Mouse (Mus musculus): ENCODE measurements around the gene Cdc42ep4. TPM values are rescaled to one million over a fixed set of nuclear protein-coding genes. Genes with fewer than 3 reads are reported as not detected.
A peak's percentile ranks its signal among the peaks of the same experiment; 100 is the strongest.

The Cdc42ep4 gene
- polyA plus RNA-seq, 1 experiment from 2014 or later: 18.4 TPM

- no peak overlapping the region for H3K9ac ChIP-seq (ENCODE audit: low read depth, low read length)
- no peaks in the 10 kb centered on the region for H3K36me3 ChIP-seq (ENCODE audit: control insufficient read depth, insufficient read depth, low read length)
- H3K9me3 ChIP-seq (replicated peaks; ENCODE audit: control insufficient read depth, low read length): no peaks in the 10 kb centered on the region
- ATAC-seq (replicated peaks; ENCODE audit: insufficient number of reproducible peaks, low FRiP score, low TSS enrichment): no peak
- H3K4me2 ChIP-seq: peak overlapping the region; percentile 23; the same call in 1 of the 2 replicates
- 0 out of 2 replicates have a peak, but pooled peaks cover 2% of the 10 kb centered on the region for H3K27me3 ChIP-seq (ENCODE audit: control insufficient read depth, insufficient read depth, low read length)
- 24% methylated on average over 6 of the region's 6 CpGs for WGBS (ENCODE audit: insufficient replicate concordance)
- peaks cover 33% of the 10 kb centered on the region for H3K4me1 ChIP-seq (ENCODE audit: control insufficient read depth, insufficient read depth, low read length)
- H3K27ac ChIP-seq (ENCODE audit: low read depth, low read length): no peak overlapping the region
- H3K4me3 ChIP-seq (ENCODE audit: low read depth, low read length): no peak overlapping the region
Observed at GRCm38 (mm10) chr11:113779680-113780041, 28.0 kb upstream of the Cdc42ep4 start.

- 0 out of 2 replicates have a peak, but pooled peaks have one; percentile 42 for ATAC-seq (replicated peaks; ENCODE audit: insufficient number of reproducible peaks, low FRiP score, low TSS enrichment)
- Histone ChIP-seq H3K4me2 (peak overlapping the region; percentile 23; the same call in 1 of the 2 replicates), H3K36me3 (ENCODE audit: control insufficient read depth, insufficient read depth, low read length) (no peaks in the 10 kb centered on the region), H3K9ac (ENCODE audit: low read depth, low read length) (no peak overlapping the region), H3K4me1 (ENCODE audit: control insufficient read depth, insufficient read depth, low read length) (peaks cover 29% of the 10 kb centered on the region), H3K27me3 (ENCODE audit: control insufficient read depth, insufficient read depth, low read length) (0 out of 2 replicates have a peak, but pooled peaks cover 2% of the 10 kb centered on the region), H3K27ac (ENCODE audit: low read depth, low read length) (no peak overlapping the region), H3K4me3 (ENCODE audit: low read depth, low read length) (no peak overlapping the region), H3K9me3 (replicated peaks; ENCODE audit: control insufficient read depth, low read length) (no peaks in the 10 kb centered on the region)
- 28% methylated on average over 20 of the region's 20 CpGs for WGBS (ENCODE audit: insufficient replicate concordance)
Observed at GRCm38 (mm10) chr11:113778733-113779679, 27.3 kb upstream of the Cdc42ep4 start.

GRCm38 (mm10) chr11:113777878-113778464 is 26.3 kb upstream of the Cdc42ep4 start:
- no peak for ATAC-seq (replicated peaks; ENCODE audit: insufficient number of reproducible peaks, low FRiP score, low TSS enrichment)
- no peaks in the 10 kb centered on the region for H3K36me3 ChIP-seq (ENCODE audit: control insufficient read depth, insufficient read depth, low read length)
- H3K27ac ChIP-seq (ENCODE audit: low read depth, low read length): no peak overlapping the region
- WGBS (ENCODE audit: insufficient replicate concordance): 43% methylated on average over 8 of the region's 8 CpGs
- H3K9ac ChIP-seq (ENCODE audit: low read depth, low read length): no peak overlapping the region
- peaks cover 29% of the 10 kb centered on the region for H3K4me1 ChIP-seq (ENCODE audit: control insufficient read depth, insufficient read depth, low read length)
- 0 out of 2 replicates have a peak, but pooled peaks cover 2% of the 10 kb centered on the region for H3K27me3 ChIP-seq (ENCODE audit: control insufficient read depth, insufficient read depth, low read length)
- no peak overlapping the region for H3K4me2 ChIP-seq
- no peak overlapping the region for H3K4me3 ChIP-seq (ENCODE audit: low read depth, low read length)
- no peaks in the 10 kb centered on the region for H3K9me3 ChIP-seq (replicated peaks; ENCODE audit: control insufficient read depth, low read length)

DNA sequence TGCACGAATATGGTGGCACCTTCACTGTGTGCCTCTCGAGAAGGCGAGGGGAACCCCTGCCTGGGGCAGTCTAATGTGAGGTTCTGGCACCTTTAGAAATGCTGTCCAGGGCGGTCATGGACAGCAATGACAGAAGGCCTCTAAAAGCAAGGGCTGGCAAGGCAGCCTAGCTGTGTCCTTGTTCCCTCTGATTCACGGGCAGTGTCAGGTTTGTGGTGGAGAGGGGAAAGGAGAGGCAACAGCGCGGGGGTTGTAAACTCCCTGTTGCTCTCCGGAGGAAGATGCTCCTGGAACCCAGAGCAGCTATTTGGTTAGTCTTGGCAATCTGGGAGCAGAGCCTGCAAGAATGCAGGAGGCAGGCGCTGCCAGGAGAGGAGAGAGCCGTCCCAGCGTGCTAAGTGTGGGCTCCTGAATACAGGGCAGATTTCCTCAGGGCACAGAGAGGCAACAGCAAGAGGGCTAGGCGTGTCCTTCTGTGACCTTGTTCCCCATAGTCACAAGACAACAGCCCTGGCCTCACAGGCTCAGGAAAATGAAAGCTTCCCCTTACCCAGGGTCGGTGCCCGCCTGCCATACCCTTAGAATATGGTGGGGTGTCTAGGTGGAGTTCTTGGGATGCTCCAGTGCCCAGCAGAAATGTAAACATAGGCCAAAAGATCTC is 25.3 kb upstream of the Cdc42ep4 start:
- 0 out of 2 replicates have a peak, but pooled peaks cover 2% of the 10 kb centered on the region for H3K27me3 ChIP-seq (ENCODE audit: control insufficient read depth, insufficient read depth, low read length)
- no peak overlapping the region for H3K4me2 ChIP-seq
- peaks cover 27% of the 10 kb centered on the region for H3K4me1 ChIP-seq (ENCODE audit: control insufficient read depth, insufficient read depth, low read length)
- no peak overlapping the region for H3K9ac ChIP-seq (ENCODE audit: low read depth, low read length)
- H3K27ac ChIP-seq (ENCODE audit: low read depth, low read length): 0 out of 2 replicates have a peak overlapping the region, but pooled peaks have one; percentile 8
- H3K9me3 ChIP-seq (replicated peaks; ENCODE audit: control insufficient read depth, low read length): no peaks in the 10 kb centered on the region
- no peaks in the 10 kb centered on the region for H3K36me3 ChIP-seq (ENCODE audit: control insufficient read depth, insufficient read depth, low read length)
- no peak for ATAC-seq (replicated peaks; ENCODE audit: insufficient number of reproducible peaks, low FRiP score, low TSS enrichment)
- 62% methylated on average over 14 of the region's 14 CpGs for WGBS (ENCODE audit: insufficient replicate concordance)
- no peak overlapping the region for H3K4me3 ChIP-seq (ENCODE audit: low read depth, low read length)

DNA sequence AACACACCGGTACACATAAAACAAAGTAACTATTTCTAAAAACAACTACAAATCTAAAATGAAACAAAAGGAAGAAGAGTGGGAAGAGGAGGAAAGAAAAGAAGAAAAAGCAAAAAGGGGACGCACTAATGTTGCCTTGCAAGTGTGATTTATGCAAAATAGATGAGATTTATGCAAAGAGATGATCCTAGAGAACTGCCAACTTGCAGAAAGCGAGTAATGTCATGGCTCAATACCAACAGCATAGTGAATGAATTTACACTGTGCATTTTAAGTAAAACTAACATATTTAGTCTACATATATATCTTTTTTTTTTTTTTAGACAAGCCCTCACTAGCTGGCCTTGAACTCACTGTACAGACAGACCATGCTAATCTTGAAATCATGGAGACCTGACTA is 23.1 kb upstream of the Cdc42ep4 start:
- no peak overlapping the region for H3K4me2 ChIP-seq
- H3K4me1 ChIP-seq (ENCODE audit: control insufficient read depth, insufficient read depth, low read length): peaks cover 23% of the 10 kb centered on the region
- 86% methylated on average over 3 of the region's 3 CpGs for WGBS (ENCODE audit: insufficient replicate concordance)
- H3K9ac ChIP-seq (ENCODE audit: low read depth, low read length): no peak overlapping the region
- H3K9me3 ChIP-seq (replicated peaks; ENCODE audit: control insufficient read depth, low read length): no peaks in the 10 kb centered on the region
- H3K36me3 ChIP-seq (ENCODE audit: control insufficient read depth, insufficient read depth, low read length): no peaks in the 10 kb centered on the region
- H3K27ac ChIP-seq (ENCODE audit: low read depth, low read length): no peak overlapping the region
- no peak for ATAC-seq (replicated peaks; ENCODE audit: insufficient number of reproducible peaks, low FRiP score, low TSS enrichment)
- no peak overlapping the region for H3K4me3 ChIP-seq (ENCODE audit: low read depth, low read length)
- H3K27me3 ChIP-seq (ENCODE audit: control insufficient read depth, insufficient read depth, low read length): 0 out of 2 replicates have a peak, but pooled peaks cover 2% of the 10 kb centered on the region

DNA sequence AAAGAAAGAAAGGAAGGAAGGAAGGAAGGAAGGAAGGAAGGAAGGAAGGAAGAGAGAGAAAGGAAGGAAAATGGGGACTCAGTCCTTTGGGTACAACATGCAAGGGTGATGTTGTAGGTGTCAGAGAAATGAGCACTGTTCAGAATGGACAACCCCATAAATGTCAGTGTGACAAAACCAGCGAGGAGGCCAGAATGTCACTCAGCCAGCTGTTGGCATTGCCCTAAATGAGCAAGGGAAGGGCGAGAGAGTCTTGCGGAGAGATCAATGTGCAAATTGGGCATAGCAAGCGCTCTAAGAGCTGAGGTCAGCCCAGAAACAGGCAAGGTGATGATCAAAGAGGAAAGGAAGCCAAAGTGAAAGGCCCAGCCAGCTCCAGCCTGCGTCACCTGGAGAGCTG is 21.5 kb upstream of the Cdc42ep4 start:
- no peak for ATAC-seq (replicated peaks; ENCODE audit: insufficient number of reproducible peaks, low FRiP score, low TSS enrichment)
- 87% methylated on average over 5 of the region's 5 CpGs for WGBS (ENCODE audit: insufficient replicate concordance)
- H3K27me3 ChIP-seq (ENCODE audit: control insufficient read depth, insufficient read depth, low read length): no peaks in the 10 kb centered on the region

DNA sequence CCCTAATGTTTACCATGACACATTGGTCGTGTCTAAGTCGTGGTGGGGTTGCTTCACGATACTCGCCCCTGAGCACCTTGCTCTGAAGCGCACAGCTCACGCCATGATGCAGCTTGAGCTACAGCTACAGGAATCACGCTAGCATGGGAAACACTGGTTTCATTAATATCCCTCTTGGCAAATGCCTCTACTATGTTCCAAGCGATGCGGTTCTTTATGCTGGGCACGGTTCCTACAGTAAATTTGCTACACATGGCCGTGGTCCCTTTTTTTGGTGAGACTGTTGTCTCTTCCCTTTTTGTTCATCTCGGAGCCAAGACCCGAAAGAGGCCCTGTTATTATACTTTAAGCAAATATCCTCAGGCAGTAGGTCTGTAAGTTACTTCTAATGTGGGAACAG is 19.5 kb upstream of the Cdc42ep4 start:
- Histone ChIP-seq H3K9me3 (replicated peaks; ENCODE audit: control insufficient read depth, low read length) (no peaks in the 10 kb centered on the region), H3K27me3 (ENCODE audit: control insufficient read depth, insufficient read depth, low read length) (no peaks in the 10 kb centered on the region), H3K4me1 (ENCODE audit: control insufficient read depth, insufficient read depth, low read length) (peaks cover 17% of the 10 kb centered on the region), H3K9ac (ENCODE audit: low read depth, low read length) (no peak overlapping the region), H3K4me2 (no peak overlapping the region), H3K27ac (ENCODE audit: low read depth, low read length) (no peak overlapping the region), H3K36me3 (ENCODE audit: control insufficient read depth, insufficient read depth, low read length) (no peaks in the 10 kb centered on the region), H3K4me3 (ENCODE audit: low read depth, low read length) (no peak overlapping the region)
- ATAC-seq (replicated peaks; ENCODE audit: insufficient number of reproducible peaks, low FRiP score, low TSS enrichment): no peak
- WGBS (ENCODE audit: insufficient replicate concordance): 83% methylated on average over 13 of the region's 13 CpGs

More for the DNA sequence above, 21.5 kb upstream of the Cdc42ep4 start:
- H3K4me2 ChIP-seq: no peak overlapping the region
- no peak overlapping the region for H3K9ac ChIP-seq (ENCODE audit: low read depth, low read length)
- H3K27ac ChIP-seq (ENCODE audit: low read depth, low read length): no peak overlapping the region
- no peaks in the 10 kb centered on the region for H3K9me3 ChIP-seq (replicated peaks; ENCODE audit: control insufficient read depth, low read length)
- peaks cover 11% of the 10 kb centered on the region for H3K4me1 ChIP-seq (ENCODE audit: control insufficient read depth, insufficient read depth, low read length)
- no peaks in the 10 kb centered on the region for H3K36me3 ChIP-seq (ENCODE audit: control insufficient read depth, insufficient read depth, low read length)
- H3K4me3 ChIP-seq (ENCODE audit: low read depth, low read length): no peak overlapping the region

DNA sequence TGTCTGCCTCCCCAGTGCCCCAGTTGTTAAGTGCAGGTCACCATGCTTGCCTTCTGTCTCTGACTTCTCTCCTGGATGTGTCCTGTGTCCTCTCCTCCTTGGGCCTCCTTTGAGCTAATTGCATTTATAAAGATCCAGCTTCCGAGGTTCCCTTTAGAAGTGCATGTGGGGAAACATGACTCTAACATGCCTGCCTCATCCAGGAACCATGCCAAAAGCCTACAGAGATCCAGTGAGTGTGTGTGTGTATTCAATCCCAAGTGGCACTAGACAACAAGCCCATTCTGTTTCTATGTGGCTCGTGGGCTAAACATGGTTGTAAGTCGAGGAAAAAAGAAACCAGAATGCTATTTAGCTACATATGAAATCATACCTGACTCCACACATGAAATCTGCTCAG is 16.7 kb upstream of the Cdc42ep4 start:
- 74% methylated on average over 3 of the region's 3 CpGs for WGBS (ENCODE audit: insufficient replicate concordance)
- H3K36me3 ChIP-seq (ENCODE audit: control insufficient read depth, insufficient read depth, low read length): no peaks in the 10 kb centered on the region
- no peak overlapping the region for H3K9ac ChIP-seq (ENCODE audit: low read depth, low read length)
- no peak for ATAC-seq (replicated peaks; ENCODE audit: insufficient number of reproducible peaks, low FRiP score, low TSS enrichment)
- no peak overlapping the region for H3K4me2 ChIP-seq
- H3K9me3 ChIP-seq (replicated peaks; ENCODE audit: control insufficient read depth, low read length): no peaks in the 10 kb centered on the region
- H3K27me3 ChIP-seq (ENCODE audit: control insufficient read depth, insufficient read depth, low read length): no peaks in the 10 kb centered on the region
- H3K4me3 ChIP-seq (ENCODE audit: low read depth, low read length): no peak overlapping the region
- 0 out of 2 replicates have a peak overlapping the region, but pooled peaks have one; percentile 29 for H3K27ac ChIP-seq (ENCODE audit: low read depth, low read length)
- H3K4me1 ChIP-seq (ENCODE audit: control insufficient read depth, insufficient read depth, low read length): peaks cover 26% of the 10 kb centered on the region
